Mouse (Mus musculus) erythroblast, embryonic 14.5 days (primary cell): ENCODE measurements around the gene Stk10.

Experiments used
- GATA1 ChIP-seq: IDR thresholded peaks from 2 replicates; pipeline ENCODE4 v1.6.1; 2012; ENCODE audit warnings: low read length, inconsistent platforms, mixed read lengths
- TAL1 ChIP-seq: IDR thresholded peaks from 3 replicates; pipeline ENCODE4 v1.6.1; 2012; ENCODE audit warnings: low read length, inconsistent platforms, mixed read lengths

DNA sequence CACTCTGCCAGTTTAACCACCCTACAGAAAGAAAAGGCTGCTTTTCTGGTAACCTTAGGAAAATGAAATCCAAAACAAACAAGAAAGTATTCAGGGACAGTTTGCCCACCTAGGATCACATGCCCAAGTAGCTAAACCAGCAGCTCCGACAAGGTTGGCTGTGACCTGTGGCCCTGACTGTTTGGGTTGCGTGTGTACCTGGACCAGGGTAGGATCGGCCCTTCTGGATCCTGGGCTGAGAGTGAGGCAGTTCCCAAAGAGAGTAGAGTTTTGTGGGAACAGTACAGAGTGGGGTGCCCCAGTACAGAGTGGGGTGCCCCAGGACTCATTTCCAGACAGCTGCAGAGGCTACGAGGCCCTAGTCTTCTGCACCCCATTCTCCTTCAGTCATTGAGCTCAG lies 18.0 kb downstream of the Stk10 start:
- no peak for TF ChIP-seq GATA1
- no peak for TF ChIP-seq TAL1
